Mouse (Mus musculus) brain, embryonic 14.5 days (tissue): ENCODE data around the gene Cpn2.

Source experiments
- CTCF ChIP-seq: fragments of 200-500 bp; IDR thresholded peaks from 2 replicates; pipeline ENCODE4 v1.5.1; 2012; ENCODE audit warnings: inconsistent platforms, mild to moderate bottlenecking, moderate library complexity, borderline replicate concordance; ENCODE audit not compliant: insufficient read depth, insufficient read length; ENCODE audit errors: extremely low read depth
- POLR2A ChIP-seq: fragments of 200-500 bp; IDR thresholded peaks from 2 replicates; pipeline ENCODE4 v1.6.1; 2012; ENCODE audit warnings: mild to moderate bottlenecking, inconsistent platforms, borderline replicate concordance; ENCODE audit not compliant: poor library complexity, insufficient read depth, insufficient read length, severe bottlenecking; ENCODE audit errors: extremely low read depth

GRCm38 (mm10) chr16:30253900-30254299, 13.4 kb downstream of the Cpn2 start:
- TF ChIP-seq POLR2A (no peak), CTCF (no peak)
